Mouse (Mus musculus) neural tube, embryonic 11.5 days (tissue): ENCODE measurements at regions not wholly inside any gene's neighbourhood (a gene's known extent, or its start where the extent isn't known, plus 50 kb on each side); places are given as distances from the start of the nearest gene placed in this dataset.

Experiments
- ATAC-seq: fragments of 200-750 bp; cut with Nextera tagmentation; 2 replicates; pipeline ENCODE4 v1.8.0; 2017; ENCODE audit warnings: moderate number of reproducible peaks, mild to moderate bottlenecking, moderate TSS enrichment, moderate library complexity; ENCODE audit not compliant: insufficient read depth, low FRiP score, low TSS enrichment
- DNase-seq: peaks from one replicate; pipeline ENCODE4 v3.0.0-alpha.2; 2015; ENCODE audit warnings: low spot score
- H3K27ac ChIP-seq: fragments of 300-500 bp; sonication (generic); 2 replicates; pipeline ENCODE4 v1.5.1; 2014; ENCODE audit warnings: low read depth, mild to moderate bottlenecking, low read length
- H3K27me3 ChIP-seq: fragments of 300-500 bp; sonication (generic); 2 replicates; pipeline ENCODE4 v1.6.1; 2014; ENCODE audit warnings: mild to moderate bottlenecking, low read length, mixed read lengths; ENCODE audit not compliant: control insufficient read depth, insufficient read depth
- H3K36me3 ChIP-seq: fragments of 300-500 bp; sonication (generic); 2 replicates; pipeline ENCODE4 v1.6.1; 2014; ENCODE audit warnings: mild to moderate bottlenecking, low read length, moderate library complexity, mixed read lengths; ENCODE audit not compliant: control insufficient read depth, insufficient read depth
- H3K4me1 ChIP-seq: fragments of 300-500 bp; sonication (generic); 2 replicates; pipeline ENCODE4 v1.6.1; 2014; ENCODE audit warnings: low read length, mixed read lengths; ENCODE audit not compliant: control insufficient read depth, insufficient read depth
- H3K4me2 ChIP-seq: fragments of 300-500 bp; sonication (generic); 2 replicates; pipeline ENCODE4 v1.6.1; 2014; ENCODE audit warnings: low read depth, mild to moderate bottlenecking, moderate library complexity
- H3K4me3 ChIP-seq: fragments of 300-500 bp; sonication (generic); 2 replicates; pipeline ENCODE4 v1.5.1; 2014; ENCODE audit warnings: low read depth, low read length
- H3K9ac ChIP-seq: fragments of 300-500 bp; sonication (generic); 2 replicates; pipeline ENCODE4 v1.6.1; 2014; ENCODE audit warnings: mild to moderate bottlenecking, low read length
- H3K9me3 ChIP-seq: fragments of 300-500 bp; sonication (generic); 2 replicates; pipeline ENCODE4 v1.6.1; 2016; ENCODE audit warnings: low read length; ENCODE audit not compliant: control insufficient read depth
- WGBS: fragments of 180-500 bp; shearing (Covaris S2); extraction: QIAGEN DNeasy Blood & Tissue Kit; methylation state at CpG from one replicate; pipeline ENCODE4 v1.1.7; 2014; 5-methylcytosine and 5-hydroxymethylcytosine counted together

GRCm38 (mm10) chr11:23203566-23203965 is 52.3 kb upstream of the Xpo1 start:
- Histone ChIP-seq H3K27ac (no peak overlapping the region), H3K36me3 (no peaks in the 10 kb centered on the region), H3K4me3 (no peak overlapping the region), H3K4me1 (no peaks in the 10 kb centered on the region), H3K9ac (no peak overlapping the region), H3K27me3 (no peaks in the 10 kb centered on the region), H3K9me3 (no peaks in the 10 kb centered on the region), H3K4me2 (no peak overlapping the region)
- 87% methylated on average over 14 of the region's 14 CpGs for WGBS
- ATAC-seq (no peak), DNase-seq (no peak)

GRCm38 (mm10) chr11:23204041-23204440 is 51.8 kb upstream of the Xpo1 start:
- DNase-seq (no peak), ATAC-seq (no peak)
- H3K9ac ChIP-seq: no peak overlapping the region
- H3K4me3 ChIP-seq: no peak overlapping the region
- H3K27ac ChIP-seq: no peak overlapping the region
- H3K4me2 ChIP-seq: no peak overlapping the region
- no peaks in the 10 kb centered on the region for H3K4me1 ChIP-seq
- no peaks in the 10 kb centered on the region for H3K36me3 ChIP-seq
- H3K27me3 ChIP-seq: no peaks in the 10 kb centered on the region
- 75% methylated on average over 12 of the region's 12 CpGs for WGBS
- H3K9me3 ChIP-seq: no peaks in the 10 kb centered on the region
